Mouse (Mus musculus) cortical plate, adult 2 months (tissue): ENCODE measurements around the gene Daxx. TPM values are rescaled to one million over a fixed set of nuclear protein-coding genes. Genes with fewer than 3 reads are reported as not detected.

Experiments
- H3K27ac ChIP-seq: fragments of 200-500 bp; 2 replicates; pipeline ENCODE4 v1.5.1; 2012; ENCODE audit warnings: low read length, control low read depth, inconsistent platforms; ENCODE audit not compliant: insufficient read depth
- H3K4me1 ChIP-seq: fragments of 200-500 bp; 2 replicates; pipeline ENCODE4 v1.6.1; 2011; ENCODE audit warnings: low read length; ENCODE audit not compliant: control insufficient read depth, insufficient read depth
- H3K4me3 ChIP-seq: fragments of 200-500 bp; 2 replicates; pipeline ENCODE4 v1.5.1; 2011; ENCODE audit warnings: mild to moderate bottlenecking, low read length, control low read depth; ENCODE audit not compliant: insufficient read depth
- CTCF ChIP-seq: fragments of 200-500 bp; IDR thresholded peaks from 2 replicates; pipeline ENCODE4 v1.5.1; 2011; ENCODE audit warnings: mild to moderate bottlenecking, control low read depth, low read length; ENCODE audit not compliant: insufficient read depth; ENCODE audit errors: extremely low read depth
- POLR2A ChIP-seq: fragments of 200-500 bp; IDR thresholded peaks from 2 replicates; pipeline ENCODE4 v1.6.1; 2011; ENCODE audit warnings: mild to moderate bottlenecking, low read length, control low read depth; ENCODE audit not compliant: insufficient read depth; ENCODE audit errors: extremely low read depth
- polyA plus RNA-seq: library from polyadenylated mRNA; depleted of rRNA; stranded (reverse); fragments of >200 nt; gene quantifications from 2 replicates; pipeline ENCODE4 v1.2.3, GENCODE M21; 2012; rRNA removed

The Daxx gene
- polyA plus RNA-seq, 1 experiment = 27.4 TPM

DNA sequence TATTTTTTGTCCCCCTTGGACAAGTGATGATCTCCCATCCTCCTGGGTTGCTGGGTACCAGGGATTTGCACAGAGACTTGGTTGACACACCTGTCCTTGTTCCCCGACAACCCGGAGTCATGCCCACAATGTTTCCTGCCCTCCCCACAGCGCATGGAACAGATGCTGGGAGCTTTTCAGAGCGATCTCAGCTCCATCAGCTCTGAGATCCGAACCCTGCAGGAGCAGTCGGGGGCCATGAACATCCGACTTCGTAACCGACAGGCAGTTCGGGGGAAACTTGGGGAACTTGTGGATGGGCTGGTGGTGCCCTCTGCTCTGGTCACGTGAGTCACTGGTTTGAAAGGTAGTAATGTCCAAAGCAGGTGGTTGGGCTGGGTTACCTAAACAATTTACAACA lies 49.2 kb downstream of the Daxx start:
- Histone ChIP-seq H3K27ac (no peak overlapping the region), H3K4me1 (no peaks in the 10 kb centered on the region; the same call in 1 of the 2 replicates), H3K4me3 (no peak overlapping the region)
- TF ChIP-seq POLR2A (no peak), CTCF (no peak)

DNA sequence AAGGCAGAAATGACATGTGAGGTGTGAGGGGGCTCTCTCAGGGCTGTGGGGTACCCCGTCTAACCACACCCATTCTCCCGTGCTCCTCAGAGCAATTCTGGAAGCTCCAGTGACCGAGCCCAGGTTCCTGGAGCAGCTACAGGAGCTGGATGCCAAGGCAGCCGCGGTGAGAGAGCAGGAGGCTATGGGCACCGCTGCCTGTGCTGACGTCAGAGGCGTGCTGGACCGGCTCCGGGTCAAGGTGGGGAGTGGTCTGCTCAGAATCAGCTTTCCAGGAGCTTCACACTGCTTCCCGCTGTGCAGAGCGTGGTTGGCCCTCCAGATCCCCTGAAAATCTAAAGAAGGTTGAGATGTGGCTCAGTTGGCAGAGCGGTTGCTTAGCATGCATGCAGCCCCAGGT lies 49.9 kb downstream of the Daxx start:
- TF ChIP-seq CTCF (no peak), POLR2A (no peak)
- no peak overlapping the region for H3K27ac ChIP-seq
- no peaks in the 10 kb centered on the region; the same call in 1 of the 2 replicates for H3K4me1 ChIP-seq
- H3K4me3 ChIP-seq = no peak overlapping the region

DNA sequence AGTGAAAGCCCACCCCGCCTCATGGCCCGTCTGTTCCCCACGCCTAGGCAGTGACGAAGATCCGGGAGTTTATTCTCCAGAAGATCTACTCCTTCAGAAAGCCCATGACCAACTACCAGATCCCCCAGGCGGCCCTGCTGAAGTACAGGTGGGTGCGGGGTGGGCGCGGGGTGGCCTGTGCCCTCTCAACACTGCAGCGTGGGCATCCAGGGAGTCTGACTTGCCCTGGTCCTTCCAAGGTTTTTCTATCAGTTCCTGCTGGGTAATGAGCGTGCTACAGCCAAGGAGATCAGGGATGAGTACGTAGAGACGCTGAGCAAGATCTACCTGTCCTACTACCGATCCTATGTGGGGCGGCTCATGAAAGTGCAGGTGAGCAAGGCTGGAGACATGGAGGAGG lies 50.7 kb downstream of the Daxx start:
- Histone ChIP-seq H3K4me3 (no peak overlapping the region), H3K27ac (no peak overlapping the region), H3K4me1 (no peaks in the 10 kb centered on the region; the same call in 1 of the 2 replicates)
- TF ChIP-seq POLR2A (no peak), CTCF (no peak)

DNA sequence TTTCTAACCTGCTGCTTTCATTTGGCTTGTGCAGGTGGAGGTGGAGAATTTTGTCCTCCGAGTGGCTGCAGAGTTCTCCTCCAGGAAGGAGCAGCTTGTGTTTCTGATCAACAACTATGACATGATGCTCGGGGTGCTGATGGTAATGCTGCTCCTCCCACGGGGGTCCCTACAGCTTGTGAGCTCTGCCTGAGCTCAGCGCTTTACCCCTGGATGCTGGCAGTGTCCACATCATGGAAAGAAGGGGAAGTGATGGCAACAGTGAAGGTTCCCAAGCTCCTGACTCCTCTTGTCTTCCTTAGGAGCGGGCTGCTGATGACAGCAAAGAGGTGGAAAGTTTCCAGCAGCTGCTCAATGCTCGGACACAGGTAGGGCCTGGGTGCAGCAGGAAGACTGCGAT lies 53.7 kb downstream of the Daxx start:
- no peak overlapping the region for H3K27ac ChIP-seq
- TF ChIP-seq CTCF = no peak
- no peak for TF ChIP-seq POLR2A
- no peaks in the 10 kb centered on the region for H3K4me1 ChIP-seq
- H3K4me3 ChIP-seq = no peak overlapping the region

Other genes with a start within 250 kb of the Daxx start
- 146 and 158 TPM in 2 replicates for gene Hnrnpm, start 222.6 kb upstream of the Daxx start, polyA plus RNA-seq
- 127 and 137 TPM in 2 replicates for gene March2, start 190.7 kb upstream of the Daxx start, polyA plus RNA-seq
- 470 and 487 TPM in 2 replicates for gene Rab11b, start 148.9 kb upstream of the Daxx start, polyA plus RNA-seq
- 2.4 and 2.9 TPM in 2 replicates for gene Angptl4, start 127.6 kb upstream of the Daxx start, polyA plus RNA-seq
- gene Kank3, start 98.9 kb upstream of the Daxx start, polyA plus RNA-seq = 59.0 and 69.7 TPM in 2 replicates
- 587 and 641 TPM in 2 replicates for gene Rps28, start 84.9 kb upstream of the Daxx start, polyA plus RNA-seq
- gene Ndufa7, start 84.8 kb upstream of the Daxx start, polyA plus RNA-seq = 304 and 328 TPM in 2 replicates
- 30.0 and 33.0 TPM in 2 replicates for gene Cd320, start 66.3 kb upstream of the Daxx start, polyA plus RNA-seq
- gene Gm7029, start 35.6 kb upstream of the Daxx start, polyA plus RNA-seq = not detected in 2 replicates
- gene Kifc1, start 18.8 kb upstream of the Daxx start, polyA plus RNA-seq = 2.0 and 2.3 TPM in 2 replicates
- gene Platr17, start 4.3 kb upstream of the Daxx start, polyA plus RNA-seq = 1.7 TPM in 2 replicates
- 22.1 and 22.3 TPM in 2 replicates for gene Tapbp, start 6.5 kb downstream of the Daxx start, polyA plus RNA-seq
- 31.9 and 33.5 TPM in 2 replicates for gene Zbtb22, start 6.5 kb downstream of the Daxx start, polyA plus RNA-seq
- 164 and 177 TPM in 2 replicates for gene Rgl2, start 20.1 kb downstream of the Daxx start, polyA plus RNA-seq
- 113 and 116 TPM in 2 replicates for gene Pfdn6, start 30.9 kb downstream of the Daxx start, polyA plus RNA-seq
- 13.5 TPM in 2 replicates for gene Wdr46, start 31.2 kb downstream of the Daxx start, polyA plus RNA-seq
- 7.0 and 7.8 TPM in 2 replicates for gene B3galt4, start 42.1 kb downstream of the Daxx start, polyA plus RNA-seq
- gene Vps52, start 46.4 kb downstream of the Daxx start, polyA plus RNA-seq = 79.3 and 82.2 TPM in 2 replicates
- 410 and 435 TPM in 2 replicates for gene Rps18, start 46.6 kb downstream of the Daxx start, polyA plus RNA-seq
- 72.2 and 79.0 TPM in 2 replicates for gene H2-K1, start 90.9 kb downstream of the Daxx start, polyA plus RNA-seq
- gene Ring1, start 115.3 kb downstream of the Daxx start, polyA plus RNA-seq = 73.1 and 73.2 TPM in 2 replicates
- 59.6 and 61.7 TPM in 2 replicates for gene H2-Ke6, start 118.6 kb downstream of the Daxx start, polyA plus RNA-seq
- 92.7 and 103 TPM in 2 replicates for gene Slc39a7, start 122.3 kb downstream of the Daxx start, polyA plus RNA-seq
- 78.5 and 81.5 TPM in 2 replicates for gene Rxrb, start 122.4 kb downstream of the Daxx start, polyA plus RNA-seq
- gene Col11a2, start 130.0 kb downstream of the Daxx start, polyA plus RNA-seq = 9.3 and 12.1 TPM in 2 replicates
- 1.4 and 1.7 TPM in 2 replicates for gene H2-Oa, start 182.9 kb downstream of the Daxx start, polyA plus RNA-seq
- 27.3 and 29.4 TPM in 2 replicates for gene H2-DMa, start 210.1 kb downstream of the Daxx start, polyA plus RNA-seq
- 181 and 184 TPM in 2 replicates for gene Brd2, start 213.2 kb downstream of the Daxx start, polyA plus RNA-seq
- gene H2-DMb2, start 233.9 kb downstream of the Daxx start, polyA plus RNA-seq = 0.79 and 0.84 TPM in 2 replicates
- 3.6 and 4.5 TPM in 2 replicates for gene H2-DMb1, start 243.7 kb downstream of the Daxx start, polyA plus RNA-seq